Mouse (Mus musculus): Measurements from ENCODE around the gene Aknad1. TPM values are rescaled to one million over a fixed set of nuclear protein-coding genes. Genes with fewer than 3 reads are reported as not detected.

The Aknad1 gene
- polyA plus RNA-seq, 1 experiment from 2014 or later, result 0.09 TPM

GRCm38 (mm10) chr3:108754541-108754940 is 15.1 kb downstream of the Aknad1 start:
- Histone ChIP-seq H3K4me2 (no peak overlapping the region), H3K4me3 (no peak overlapping the region), H3K9ac (no peak overlapping the region), H3K9me3 (no peaks in the 10 kb centered on the region), H3K36me3 (no peaks in the 10 kb centered on the region), H3K27me3 (peaks cover 17% of the 10 kb centered on the region), H3K27ac (no peak overlapping the region), H3K4me1 (peaks cover 7% of the 10 kb centered on the region; the same call in 1 of the 2 replicates)
- ATAC-seq (ENCODE audit: borderline replicate concordance, extremely low read depth, low FRiP score, low TSS enrichment), result no peak
- 75% methylated on average over 1 of the region's 1 CpGs for WGBS

- H3K4me1 ChIP-seq, result peaks cover 17% of the 10 kb centered on the region; the same call in 1 of the 2 replicates
- H3K9me3 ChIP-seq, result no peaks in the 10 kb centered on the region
- no peaks in the 10 kb centered on the region for H3K36me3 ChIP-seq
- 70% methylated on average over 2 of the region's 2 CpGs for WGBS
- H3K27me3 ChIP-seq, result peaks cover 17% of the 10 kb centered on the region
- H3K27ac ChIP-seq, result no peak overlapping the region
- H3K4me2 ChIP-seq, result no peak overlapping the region
- ATAC-seq (ENCODE audit: borderline replicate concordance, extremely low read depth, low FRiP score, low TSS enrichment), result no peak
- H3K9ac ChIP-seq, result no peak overlapping the region
- no peak overlapping the region for H3K4me3 ChIP-seq
Observed at GRCm38 (mm10) chr3:108755542-108755941, 16.1 kb downstream of the Aknad1 start.

DNA sequence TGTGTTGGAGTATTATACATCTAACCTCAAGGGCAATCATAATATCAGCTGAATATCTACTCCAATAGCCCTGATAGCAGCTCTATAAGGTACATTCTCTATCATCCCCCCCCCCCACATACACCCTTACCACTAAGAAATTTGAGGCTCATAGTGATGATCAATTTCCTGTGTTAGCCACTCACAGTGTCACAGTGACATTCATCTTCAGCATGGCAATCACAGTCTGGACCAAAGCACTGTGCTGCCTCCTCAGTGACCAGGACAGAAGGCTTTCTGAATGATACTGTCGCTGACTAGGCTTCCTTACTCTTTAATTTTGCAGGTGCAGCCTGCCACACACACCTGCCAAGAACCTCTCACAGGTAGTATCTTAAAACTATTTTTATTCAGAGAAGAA is 16.7 kb downstream of the Aknad1 start:
- no peak overlapping the region for H3K9ac ChIP-seq
- H3K4me1 ChIP-seq, result peaks cover 18% of the 10 kb centered on the region; the same call in 1 of the 2 replicates
- H3K9me3 ChIP-seq, result no peaks in the 10 kb centered on the region
- no peaks in the 10 kb centered on the region for H3K36me3 ChIP-seq
- H3K27ac ChIP-seq, result no peak overlapping the region
- 71% methylated on average over 1 of the region's 1 CpGs for WGBS
- peaks cover 17% of the 10 kb centered on the region for H3K27me3 ChIP-seq
- no peak overlapping the region for H3K4me3 ChIP-seq
- H3K4me2 ChIP-seq, result no peak overlapping the region
- ATAC-seq (ENCODE audit: borderline replicate concordance, extremely low read depth, low FRiP score, low TSS enrichment), result no peak

GRCm38 (mm10) chr3:108757570-108757969 is 18.1 kb downstream of the Aknad1 start:
- no peak for ATAC-seq (ENCODE audit: borderline replicate concordance, extremely low read depth, low FRiP score, low TSS enrichment)
- Histone ChIP-seq H3K4me2 (no peak overlapping the region), H3K36me3 (no peaks in the 10 kb centered on the region), H3K9ac (no peak overlapping the region), H3K27me3 (peaks cover 20% of the 10 kb centered on the region), H3K4me1 (peaks cover 23% of the 10 kb centered on the region), H3K4me3 (no peak overlapping the region), H3K9me3 (no peaks in the 10 kb centered on the region), H3K27ac (no peak overlapping the region)
- WGBS, result 79% methylated on average over 9 of the region's 9 CpGs

DNA sequence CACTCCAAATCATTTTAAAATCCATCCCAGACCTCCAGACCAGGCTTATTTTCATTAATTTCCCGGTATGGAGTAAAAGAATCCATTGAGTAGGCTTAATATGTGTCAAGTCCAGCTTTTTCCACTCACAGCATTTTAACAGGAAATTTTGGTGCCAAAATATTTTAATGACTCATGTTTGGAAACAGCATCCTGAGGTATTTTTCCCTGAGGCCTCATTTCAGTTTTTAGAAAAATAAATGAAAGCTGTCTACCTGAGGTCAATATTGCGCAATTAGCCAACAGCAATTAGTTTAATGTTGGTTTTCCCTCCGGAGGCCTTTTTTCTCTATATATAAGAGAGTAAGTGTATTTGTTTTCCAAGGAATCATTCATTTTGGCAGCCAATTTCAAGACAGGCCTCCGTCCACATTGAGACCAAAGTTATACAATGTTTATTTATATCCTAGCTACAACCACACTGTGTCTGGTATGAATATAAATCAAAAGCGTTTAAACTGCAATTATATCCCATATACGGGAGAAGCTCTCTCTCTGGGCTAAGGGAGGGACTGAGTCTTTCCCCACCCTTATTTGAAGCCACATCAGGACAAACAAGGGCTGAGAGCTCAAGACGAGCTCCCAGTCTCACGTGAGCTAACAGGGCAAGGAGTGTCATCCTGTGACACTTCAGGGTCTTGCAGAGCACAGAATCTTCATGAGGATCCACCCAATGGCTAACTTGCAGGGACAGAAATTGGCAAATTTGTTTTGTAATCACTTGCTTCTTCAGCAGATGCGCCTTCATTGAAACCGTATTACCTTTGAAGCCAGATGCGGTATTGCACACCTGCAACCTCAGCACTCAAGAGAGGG is 20.3 kb downstream of the Aknad1 start:
- no peak overlapping the region for H3K4me2 ChIP-seq
- no peaks in the 10 kb centered on the region for H3K9me3 ChIP-seq
- no peaks in the 10 kb centered on the region for H3K36me3 ChIP-seq
- 0 out of 2 replicates have a peak, but pooled peaks have one; percentile 39 for ATAC-seq (ENCODE audit: borderline replicate concordance, extremely low read depth, low FRiP score, low TSS enrichment)
- peaks cover 45% of the 10 kb centered on the region for H3K4me1 ChIP-seq
- no peak overlapping the region for H3K9ac ChIP-seq
- H3K27me3 ChIP-seq, result peaks cover 20% of the 10 kb centered on the region
- H3K4me3 ChIP-seq, result no peak overlapping the region
- H3K27ac ChIP-seq, result 0 out of 2 replicates have a peak overlapping the region, but pooled peaks have one; percentile 13
- 50% methylated on average over 11 of the region's 11 CpGs for WGBS

GRCm38 (mm10) chr3:108762597-108763111 is 23.2 kb downstream of the Aknad1 start:
- Histone ChIP-seq H3K4me3 (no peak overlapping the region), H3K4me2 (no peak overlapping the region), H3K9ac (no peak overlapping the region), H3K27me3 (peaks cover 10% of the 10 kb centered on the region), H3K9me3 (no peaks in the 10 kb centered on the region), H3K36me3 (no peaks in the 10 kb centered on the region), H3K4me1 (peaks cover 62% of the 10 kb centered on the region), H3K27ac (peak overlapping the region; percentile 30; the same call in 1 of the 2 replicates)
- 26% methylated on average over 7 of the region's 7 CpGs for WGBS
- peak; percentile 82 for ATAC-seq (ENCODE audit: borderline replicate concordance, extremely low read depth, low FRiP score, low TSS enrichment)

GRCm38 (mm10) chr3:108763691-108764090 is 24.2 kb downstream of the Aknad1 start:
- H3K36me3 ChIP-seq, result no peaks in the 10 kb centered on the region
- no peak overlapping the region for H3K9ac ChIP-seq
- peaks cover 3% of the 10 kb centered on the region; the same call in 1 of the 2 replicates for H3K27me3 ChIP-seq
- no peak for ATAC-seq (ENCODE audit: borderline replicate concordance, extremely low read depth, low FRiP score, low TSS enrichment)
- no peak overlapping the region for H3K27ac ChIP-seq
- WGBS, result 59% methylated on average over 2 of the region's 2 CpGs
- H3K4me1 ChIP-seq, result peaks cover 65% of the 10 kb centered on the region
- no peak overlapping the region for H3K4me2 ChIP-seq
- no peak overlapping the region for H3K4me3 ChIP-seq
- H3K9me3 ChIP-seq, result no peaks in the 10 kb centered on the region

DNA sequence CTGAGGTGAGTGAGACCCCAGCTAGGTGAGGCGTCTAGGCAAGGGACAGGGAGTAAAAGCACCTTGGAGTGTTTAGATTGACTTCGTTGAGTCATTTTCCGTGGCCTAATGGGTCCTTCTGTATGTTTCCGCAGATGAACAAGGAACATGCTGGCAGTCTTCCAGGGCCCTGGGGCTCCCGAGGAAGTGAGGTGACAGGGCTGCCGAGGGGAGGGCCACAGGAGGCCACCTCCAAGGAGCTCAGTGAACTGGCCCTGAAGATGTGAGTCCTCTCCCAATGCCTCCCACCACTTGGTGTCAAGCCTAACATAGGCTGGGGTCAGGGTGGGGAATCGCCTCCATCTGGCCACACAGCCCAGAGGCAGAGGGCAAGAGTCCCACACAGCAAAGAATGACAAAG is 25.5 kb downstream of the Aknad1 start:
- peaks cover 58% of the 10 kb centered on the region for H3K4me1 ChIP-seq
- H3K27ac ChIP-seq, result no peak overlapping the region
- H3K4me2 ChIP-seq, result no peak overlapping the region
- H3K9me3 ChIP-seq, result no peaks in the 10 kb centered on the region
- no peak overlapping the region for H3K4me3 ChIP-seq
- no peak overlapping the region for H3K9ac ChIP-seq
- 11% methylated on average over 7 of the region's 7 CpGs for WGBS
- 0 out of 2 replicates have a peak, but pooled peaks cover 5% of the 10 kb centered on the region for H3K27me3 ChIP-seq
- ATAC-seq (ENCODE audit: borderline replicate concordance, extremely low read depth, low FRiP score, low TSS enrichment), result no peak
- H3K36me3 ChIP-seq, result no peaks in the 10 kb centered on the region

DNA sequence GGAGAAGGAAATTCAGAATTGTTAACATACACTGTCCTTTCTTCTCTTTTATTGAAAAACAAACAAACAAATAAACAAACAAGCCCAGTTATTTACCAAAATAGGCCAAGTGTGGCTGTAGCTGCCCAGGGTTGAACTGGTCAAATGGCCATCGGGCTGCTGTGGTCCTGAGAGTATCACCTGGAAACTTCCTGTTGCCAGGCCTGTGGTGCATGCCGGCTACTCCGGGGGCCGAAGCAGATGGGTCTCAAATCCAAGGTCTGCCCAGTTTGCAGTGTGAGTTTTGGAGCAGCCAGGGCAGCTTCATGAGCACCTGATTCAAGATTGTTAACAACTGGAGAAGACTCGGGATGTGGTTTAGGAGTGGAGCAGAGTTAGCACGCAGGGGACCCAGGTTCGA is 26.0 kb downstream of the Aknad1 start:
- WGBS, result 88% methylated on average over 7 of the region's 7 CpGs
- H3K27ac ChIP-seq, result no peak overlapping the region

DNA sequence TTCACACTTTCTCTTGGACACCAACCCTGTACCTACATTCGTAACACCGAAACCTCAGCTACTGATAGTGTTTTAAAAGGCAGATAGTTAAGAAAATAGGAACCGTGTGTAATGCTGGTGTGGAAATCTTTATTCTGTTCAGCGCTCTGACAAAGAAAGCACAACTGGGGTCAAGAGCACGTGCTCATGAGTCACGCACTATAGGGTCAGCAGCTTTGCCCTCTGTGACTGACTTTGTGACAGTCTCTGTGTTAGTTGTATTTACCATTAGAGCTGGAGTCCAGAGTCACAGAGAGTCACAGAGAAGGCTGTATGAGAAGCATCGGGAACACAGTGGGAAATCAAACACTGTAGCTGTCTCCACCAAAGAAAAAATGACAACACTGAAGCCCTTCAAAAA is 27.5 kb downstream of the Aknad1 start:
- no peak for ATAC-seq (ENCODE audit: borderline replicate concordance, extremely low read depth, low FRiP score, low TSS enrichment)
- Histone ChIP-seq H3K36me3 (no peaks in the 10 kb centered on the region), H3K4me1 (peaks cover 63% of the 10 kb centered on the region), H3K4me3 (no peak overlapping the region), H3K27me3 (0 out of 2 replicates have a peak, but pooled peaks cover 3% of the 10 kb centered on the region), H3K9me3 (no peaks in the 10 kb centered on the region), H3K27ac (no peak overlapping the region), H3K4me2 (no peak overlapping the region), H3K9ac (no peak overlapping the region)
- WGBS, result 69% methylated on average over 7 of the region's 7 CpGs

More for the DNA sequence above, 26.0 kb downstream of the Aknad1 start:
- Histone ChIP-seq H3K27me3 (0 out of 2 replicates have a peak, but pooled peaks cover 5% of the 10 kb centered on the region), H3K4me1 (peaks cover 57% of the 10 kb centered on the region), H3K36me3 (no peaks in the 10 kb centered on the region), H3K9me3 (no peaks in the 10 kb centered on the region), H3K4me3 (no peak overlapping the region), H3K9ac (no peak overlapping the region), H3K4me2 (no peak overlapping the region)
- no peak for ATAC-seq (ENCODE audit: borderline replicate concordance, extremely low read depth, low FRiP score, low TSS enrichment)

- H3K4me3 ChIP-seq, result no peak overlapping the region
- 34% methylated on average over 10 of the region's 10 CpGs for WGBS
- H3K36me3 ChIP-seq, result no peaks in the 10 kb centered on the region
- H3K4me1 ChIP-seq, result peaks cover 59% of the 10 kb centered on the region
- no peak overlapping the region for H3K9ac ChIP-seq
- no peak overlapping the region for H3K27ac ChIP-seq
- no peak for ATAC-seq (ENCODE audit: borderline replicate concordance, extremely low read depth, low FRiP score, low TSS enrichment)
- H3K4me2 ChIP-seq, result no peak overlapping the region
- 0 out of 2 replicates have a peak, but pooled peaks cover 3% of the 10 kb centered on the region for H3K27me3 ChIP-seq
- no peaks in the 10 kb centered on the region for H3K9me3 ChIP-seq
Observed at GRCm38 (mm10) chr3:108767416-108767815, 28.0 kb downstream of the Aknad1 start.

GRCm38 (mm10) chr3:108769547-108769946 is 30.1 kb downstream of the Aknad1 start:
- ATAC-seq (ENCODE audit: borderline replicate concordance, extremely low read depth, low FRiP score, low TSS enrichment), result no peak
- H3K4me3 ChIP-seq, result no peak overlapping the region
- no peak overlapping the region for H3K27ac ChIP-seq
- H3K4me1 ChIP-seq, result peaks cover 38% of the 10 kb centered on the region
- 46% methylated on average over 6 of the region's 6 CpGs for WGBS
- no peak overlapping the region for H3K4me2 ChIP-seq
- no peaks in the 10 kb centered on the region for H3K9me3 ChIP-seq
- peaks cover 6% of the 10 kb centered on the region; the same call in 1 of the 2 replicates for H3K27me3 ChIP-seq
- H3K9ac ChIP-seq, result no peak overlapping the region
- no peaks in the 10 kb centered on the region for H3K36me3 ChIP-seq
